Mouse (Mus musculus): Measurements from ENCODE around the gene Nes.

The Nes gene

DNA sequence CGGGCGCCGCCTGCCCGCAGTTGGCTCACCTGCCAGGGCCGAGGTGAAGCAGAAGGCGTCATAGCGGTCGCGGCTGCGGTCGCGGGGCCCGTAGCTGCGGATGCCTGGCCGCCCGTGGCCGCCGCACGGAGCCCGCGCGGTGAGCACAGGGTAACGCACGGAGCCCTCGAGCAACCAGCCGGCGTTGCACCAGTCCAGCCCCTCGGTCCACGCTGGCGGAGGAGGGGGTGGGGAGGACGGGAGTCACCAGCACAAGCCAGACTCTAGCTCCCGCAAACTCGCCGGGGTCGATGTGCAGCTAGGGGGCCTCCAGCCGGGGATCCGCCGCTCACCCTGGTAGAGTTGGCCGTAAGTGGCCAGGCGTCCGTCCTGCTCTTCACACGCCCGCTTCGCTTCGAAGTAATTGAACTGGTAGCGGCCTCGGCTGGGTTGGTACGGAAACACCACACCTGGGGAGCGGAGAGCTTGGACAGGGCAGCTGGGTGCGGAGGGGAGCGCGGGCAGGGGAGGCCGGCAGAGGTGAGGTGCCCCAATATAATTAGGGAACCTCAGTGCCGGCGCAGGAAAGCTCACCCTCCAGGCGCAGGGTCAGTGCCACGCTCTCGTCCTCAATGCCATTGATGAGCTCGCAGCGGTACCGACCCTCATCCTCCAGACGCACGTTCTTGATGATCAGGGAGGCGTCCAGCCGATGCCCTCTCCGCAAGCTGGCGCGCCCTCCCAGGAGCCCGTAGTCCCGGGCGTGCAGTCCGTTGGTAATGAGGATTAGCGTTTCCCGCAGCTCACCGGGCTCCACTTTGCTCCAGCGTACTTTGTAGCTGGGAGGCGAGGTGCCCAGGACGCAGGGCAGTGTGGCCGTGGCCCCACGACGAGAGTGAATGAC lies 52.6 kb downstream of the Nes start:
- DNase-seq = no peak

DNA sequence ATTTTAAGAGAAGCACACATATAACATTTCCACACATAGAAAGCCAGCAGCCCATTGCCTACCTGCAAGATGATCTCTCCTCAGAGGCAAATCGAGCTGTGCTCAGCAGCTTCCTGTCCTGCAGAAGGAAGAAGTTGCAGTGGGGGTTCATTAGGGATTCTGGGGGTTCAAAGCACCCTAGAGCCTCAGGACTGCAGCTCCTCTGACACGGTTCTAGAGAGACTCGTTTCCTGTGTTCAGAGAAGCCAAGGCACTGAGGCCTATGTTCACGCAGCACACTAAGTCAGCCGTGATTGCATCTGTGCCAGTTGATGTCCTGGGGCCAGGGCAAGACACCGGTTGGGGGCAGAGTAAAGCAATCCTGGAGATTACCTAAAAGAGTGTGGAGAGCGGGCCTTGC lies 55.9 kb downstream of the Nes start:
- no peak for DNase-seq

DNA sequence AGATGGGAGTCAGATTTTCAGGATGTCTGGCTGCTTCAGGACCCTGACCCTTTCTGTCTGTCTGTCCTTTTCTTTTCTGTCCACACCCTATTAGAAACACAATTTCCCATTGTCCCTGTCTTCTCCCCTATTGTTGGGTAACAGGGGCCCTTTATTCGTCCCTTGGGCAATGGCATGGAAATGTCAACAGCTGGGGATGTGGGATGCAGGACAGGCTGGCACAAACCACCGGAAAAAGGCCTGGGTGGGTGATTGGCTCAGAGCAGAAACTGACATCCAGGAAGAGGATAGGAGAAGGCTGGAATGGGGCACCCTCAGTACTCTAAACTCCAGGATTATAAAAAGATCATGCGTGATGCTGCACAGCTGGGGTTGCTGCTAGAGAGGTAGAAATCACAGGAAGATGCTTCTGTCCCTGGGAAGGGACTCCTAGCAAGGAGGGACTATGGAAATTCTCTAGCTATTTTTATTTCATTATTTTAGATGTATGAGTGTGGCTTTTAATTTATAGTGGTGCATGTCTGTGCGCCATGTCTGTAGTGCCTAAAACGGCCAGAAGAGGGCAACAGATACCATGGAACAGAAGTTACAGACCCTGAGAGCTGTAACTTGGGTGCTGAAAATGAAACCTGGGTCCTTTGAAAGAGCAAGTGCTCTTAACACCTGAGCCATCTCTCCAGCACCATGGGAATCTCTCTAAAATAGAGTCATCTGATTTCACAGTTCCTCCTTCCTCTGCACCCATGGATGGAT lies 56.7 kb downstream of the Nes start, which contains the start of gene Hapln2:
Gene Hapln2 (minus strand): TSS at position 150 of the 753 bp plus-strand sequence.
- peak; percentile 30 for DNase-seq
